Mouse (Mus musculus): ENCODE measurements at regions not wholly inside any gene's neighbourhood (a gene's known extent, or its start where the extent isn't known, plus 50 kb on each side); places are given as distances from the start of the nearest gene placed in this dataset.

DNA sequence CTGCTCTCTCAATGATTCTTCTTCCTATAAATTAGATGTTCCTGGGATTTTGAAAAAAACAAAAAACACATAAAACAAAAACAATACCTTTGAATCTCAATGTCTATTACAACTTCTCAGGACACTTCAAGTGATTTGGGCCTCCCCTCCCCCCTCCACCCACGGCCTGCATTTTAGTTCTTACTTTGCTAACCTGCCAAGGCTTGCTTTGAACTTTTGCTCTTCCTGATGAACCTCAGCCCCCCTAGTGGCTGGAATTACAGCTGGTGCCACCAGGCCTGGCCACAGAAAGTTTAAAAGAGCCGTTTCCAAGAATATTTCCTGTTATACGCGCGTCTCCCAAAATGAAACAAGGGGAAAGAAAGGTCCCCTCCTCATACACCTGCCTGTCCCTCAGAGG, 253.4 kb downstream of the Ajap1 start:
- TF ChIP-seq POLR2A (IDR thresholded peaks at IDR 0.05; ENCODE audit: borderline replicate concordance, extremely low read depth, insufficient read depth, insufficient read length) = no peak
- peaks cover 21% of the 10 kb centered on the region; the same call in 1 of the 2 replicates for H3K4me1 ChIP-seq (ENCODE audit: control insufficient read depth, insufficient read depth, low read length)
- DNase-seq (ENCODE audit: low spot score) (no peak), ATAC-seq (ENCODE audit: low FRiP score, low read depth) (no peak)
- H3K27ac ChIP-seq (replicated peaks; ENCODE audit: low read depth, low read length) = no peak overlapping the region
- no peak overlapping the region for H3K4me2 ChIP-seq (replicated peaks; ENCODE audit: low read depth, low read length, severe bottlenecking)
- H3K9ac ChIP-seq (ENCODE audit: low read depth, low read length, severe bottlenecking) = no peak overlapping the region
- no peaks in the 10 kb centered on the region; the same call in 1 of the 2 replicates for H3K9me3 ChIP-seq (ENCODE audit: control insufficient read depth, low read length)
- no peaks in the 10 kb centered on the region for H3K36me3 ChIP-seq (ENCODE audit: control insufficient read depth, insufficient read depth, low read length)
- H3K4me3 ChIP-seq (replicated peaks; ENCODE audit: low read length) = no peak overlapping the region
- WGBS = 26% methylated on average over 5 of the region's 5 CpGs
- no peaks in the 10 kb centered on the region for H3K27me3 ChIP-seq (ENCODE audit: control insufficient read depth, insufficient read depth, low read length)

DNA sequence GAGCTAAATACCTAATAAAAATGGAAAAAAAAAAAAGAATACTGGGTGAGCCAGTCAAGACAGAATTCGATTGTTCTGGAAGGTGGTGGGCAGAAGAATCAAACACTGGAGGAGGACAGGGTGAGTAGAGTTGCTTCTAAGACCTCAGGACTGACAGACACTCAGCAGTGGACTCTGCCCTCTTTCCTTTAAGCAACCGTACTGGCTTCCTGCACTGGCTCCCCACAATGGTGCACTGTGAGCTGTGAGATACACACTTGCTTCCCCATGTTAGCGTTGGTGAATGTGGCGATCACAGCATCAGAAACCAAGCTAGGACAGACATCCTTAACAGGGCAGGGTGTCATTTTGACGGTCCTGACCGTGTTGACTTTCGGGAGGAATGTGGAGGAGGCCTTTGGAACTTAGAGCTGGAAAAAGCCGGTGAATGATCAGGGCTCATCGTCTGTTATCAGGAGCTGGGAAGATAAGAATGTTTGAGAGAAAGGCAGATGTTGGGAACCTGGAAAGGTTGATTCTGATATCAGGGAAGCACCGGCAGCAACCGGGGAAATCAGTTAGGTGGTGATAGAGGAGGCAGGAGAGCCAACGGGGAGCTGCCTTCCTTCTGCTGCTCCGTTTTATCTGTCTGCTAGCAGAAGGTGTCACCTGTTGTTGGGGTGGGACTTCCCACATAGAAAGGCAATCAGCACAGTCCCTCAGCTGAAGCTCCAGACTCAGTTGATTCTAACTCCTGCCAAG, 254.8 kb downstream of the Ajap1 start:
- no peaks in the 10 kb centered on the region for H3K27me3 ChIP-seq (ENCODE audit: control insufficient read depth, insufficient read depth, low read length)
- ATAC-seq (ENCODE audit: low FRiP score, low read depth) = no peak

DNA sequence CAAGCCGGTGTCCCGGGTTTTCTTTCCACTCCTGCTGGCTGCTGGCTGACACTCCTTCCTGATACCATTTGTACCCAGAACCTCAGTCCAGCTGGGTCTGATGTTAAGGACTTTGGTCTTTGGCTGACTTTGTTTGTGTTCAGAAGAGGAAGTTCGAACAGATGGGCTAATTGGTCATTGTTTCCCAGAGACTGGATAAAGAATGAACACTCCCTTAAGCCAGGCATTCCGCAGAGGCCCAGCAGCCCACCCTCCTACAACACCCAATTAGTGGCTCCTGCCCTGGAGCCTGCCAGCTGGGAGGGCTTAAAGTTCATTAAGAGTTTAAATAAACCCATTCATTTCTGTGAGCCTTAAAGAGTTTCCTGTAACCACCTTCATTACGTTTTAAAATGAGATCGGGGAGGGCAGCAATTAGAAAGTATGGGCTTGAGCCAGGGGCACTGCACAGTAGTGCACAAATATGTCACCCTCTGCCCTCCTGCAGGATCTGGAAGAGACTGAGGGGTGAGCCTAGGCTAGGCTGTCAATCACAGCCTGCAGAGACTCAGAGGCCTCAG, 257.9 kb downstream of the Ajap1 start:
- peak; percentile 42 for DNase-seq (ENCODE audit: low spot score)
- WGBS = 8% methylated on average over 6 of the region's 6 CpGs

More for the DNA sequence above, 254.8 kb downstream of the Ajap1 start:
- H3K9ac ChIP-seq (ENCODE audit: low read depth, low read length, severe bottlenecking) = no peak overlapping the region
- H3K9me3 ChIP-seq (ENCODE audit: control insufficient read depth, low read length) = no peaks in the 10 kb centered on the region; the same call in 1 of the 2 replicates
- peaks cover 21% of the 10 kb centered on the region; the same call in 1 of the 2 replicates for H3K4me1 ChIP-seq (ENCODE audit: control insufficient read depth, insufficient read depth, low read length)
- no peak for TF ChIP-seq POLR2A (IDR thresholded peaks at IDR 0.05; ENCODE audit: borderline replicate concordance, extremely low read depth, insufficient read depth, insufficient read length)
- no peak for DNase-seq (ENCODE audit: low spot score)
- 78% methylated on average over 13 of the region's 13 CpGs for WGBS
- no peak overlapping the region for H3K4me3 ChIP-seq (replicated peaks; ENCODE audit: low read length)
- H3K4me2 ChIP-seq (replicated peaks; ENCODE audit: low read depth, low read length, severe bottlenecking) = no peak overlapping the region
- no peaks in the 10 kb centered on the region for H3K36me3 ChIP-seq (ENCODE audit: control insufficient read depth, insufficient read depth, low read length)
- no peak overlapping the region for H3K27ac ChIP-seq (replicated peaks; ENCODE audit: low read depth, low read length)

DNA sequence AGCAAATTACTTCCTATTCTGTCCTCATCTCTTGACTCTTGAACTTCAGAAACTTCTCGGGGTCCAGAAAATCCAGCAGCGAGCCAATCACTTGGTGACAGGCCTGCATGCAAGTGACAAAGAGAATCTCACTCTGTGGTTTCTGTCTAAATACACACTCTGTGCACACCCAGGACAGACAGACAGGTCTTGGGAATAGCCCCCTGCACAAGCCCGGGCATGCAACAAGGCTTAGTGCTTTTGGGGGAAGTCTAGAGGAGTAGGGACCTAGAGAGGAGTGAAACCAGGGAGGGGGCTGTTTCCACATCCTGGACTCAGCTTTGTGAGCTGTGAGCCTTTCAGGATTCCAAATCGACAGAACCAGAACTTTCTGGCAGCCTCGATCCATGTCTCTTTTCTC, 259.6 kb downstream of the Ajap1 start:
- TF ChIP-seq POLR2A (IDR thresholded peaks at IDR 0.05; ENCODE audit: borderline replicate concordance, extremely low read depth, insufficient read depth, insufficient read length) = no peak
- no peaks in the 10 kb centered on the region for H3K9me3 ChIP-seq (ENCODE audit: control insufficient read depth, low read length)
- no peak overlapping the region for H3K27ac ChIP-seq (replicated peaks; ENCODE audit: low read depth, low read length)
- DNase-seq (ENCODE audit: low spot score) (no peak), ATAC-seq (ENCODE audit: low FRiP score, low read depth) (no peak)
- H3K4me3 ChIP-seq (replicated peaks; ENCODE audit: low read length) = no peak overlapping the region
- H3K4me2 ChIP-seq (replicated peaks; ENCODE audit: low read depth, low read length, severe bottlenecking) = no peak overlapping the region
- no peaks in the 10 kb centered on the region for H3K36me3 ChIP-seq (ENCODE audit: control insufficient read depth, insufficient read depth, low read length)
- WGBS = 77% methylated on average over 5 of the region's 5 CpGs
- H3K27me3 ChIP-seq (ENCODE audit: control insufficient read depth, insufficient read depth, low read length) = no peaks in the 10 kb centered on the region
- peaks cover 13% of the 10 kb centered on the region; the same call in 1 of the 2 replicates for H3K4me1 ChIP-seq (ENCODE audit: control insufficient read depth, insufficient read depth, low read length)
- H3K9ac ChIP-seq (ENCODE audit: low read depth, low read length, severe bottlenecking) = no peak overlapping the region

More for the DNA sequence above, 257.9 kb downstream of the Ajap1 start:
- ATAC-seq (ENCODE audit: low FRiP score, low read depth) = peak; percentile 55; the same call in 1 of the 2 replicates
- Histone ChIP-seq H3K4me1 (ENCODE audit: control insufficient read depth, insufficient read depth, low read length) (peaks cover 19% of the 10 kb centered on the region; the same call in 1 of the 2 replicates), H3K4me2 (replicated peaks; ENCODE audit: low read depth, low read length, severe bottlenecking) (no peak overlapping the region), H3K27ac (replicated peaks; ENCODE audit: low read depth, low read length) (no peak overlapping the region), H3K9ac (ENCODE audit: low read depth, low read length, severe bottlenecking) (no peak overlapping the region), H3K9me3 (ENCODE audit: control insufficient read depth, low read length) (no peaks in the 10 kb centered on the region), H3K4me3 (replicated peaks; ENCODE audit: low read length) (no peak overlapping the region), H3K36me3 (ENCODE audit: control insufficient read depth, insufficient read depth, low read length) (no peaks in the 10 kb centered on the region), H3K27me3 (ENCODE audit: control insufficient read depth, insufficient read depth, low read length) (no peaks in the 10 kb centered on the region)
- TF ChIP-seq POLR2A (IDR thresholded peaks at IDR 0.05; ENCODE audit: borderline replicate concordance, extremely low read depth, insufficient read depth, insufficient read length) = no peak

DNA sequence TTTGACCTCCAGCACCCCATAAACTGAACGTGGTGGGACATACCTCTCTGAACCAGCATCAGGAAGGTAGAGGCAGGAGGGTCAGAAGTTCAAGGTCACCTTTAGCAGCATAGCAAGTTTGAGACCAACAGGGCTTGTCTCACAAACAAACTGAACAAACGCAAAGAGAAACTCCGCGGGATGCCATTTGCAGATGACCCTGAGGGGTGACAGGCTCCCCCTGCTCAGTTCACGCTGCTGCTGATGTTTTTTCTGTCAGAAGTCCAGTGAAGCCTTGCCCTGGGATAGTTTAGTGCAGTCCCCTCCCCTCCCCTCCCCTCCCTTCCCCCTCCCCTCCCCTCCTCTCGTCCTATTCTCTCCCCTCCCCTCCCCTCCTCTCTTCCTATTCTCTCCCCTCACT, 262.1 kb downstream of the Ajap1 start:
- Histone ChIP-seq H3K4me2 (replicated peaks; ENCODE audit: low read depth, low read length, severe bottlenecking) (no peak overlapping the region), H3K4me3 (replicated peaks; ENCODE audit: low read length) (no peak overlapping the region), H3K9me3 (ENCODE audit: control insufficient read depth, low read length) (no peaks in the 10 kb centered on the region), H3K27me3 (ENCODE audit: control insufficient read depth, insufficient read depth, low read length) (no peaks in the 10 kb centered on the region), H3K27ac (replicated peaks; ENCODE audit: low read depth, low read length) (no peak overlapping the region), H3K9ac (ENCODE audit: low read depth, low read length, severe bottlenecking) (no peak overlapping the region), H3K4me1 (ENCODE audit: control insufficient read depth, insufficient read depth, low read length) (peaks cover 8% of the 10 kb centered on the region; the same call in 1 of the 2 replicates), H3K36me3 (ENCODE audit: control insufficient read depth, insufficient read depth, low read length) (no peaks in the 10 kb centered on the region)
- WGBS = 33% methylated on average over 5 of the region's 6 CpGs
- no peak for TF ChIP-seq POLR2A (IDR thresholded peaks at IDR 0.05; ENCODE audit: borderline replicate concordance, extremely low read depth, insufficient read depth, insufficient read length)
- DNase-seq (ENCODE audit: low spot score) = no peak
- no peak for ATAC-seq (ENCODE audit: low FRiP score, low read depth)
